Mouse (Mus musculus) forebrain, embryonic 13.5 days (tissue): Measurements from ENCODE around the gene B4galt7. TPM values are rescaled to one million over a fixed set of nuclear protein-coding genes. Genes with fewer than 3 reads are reported as not detected.
"Not testable (repeated sequence)": the region's sequence is repeated elsewhere in the genome, so short reads cannot be mapped to it uniquely, and the experiment has no call there.

ENCODE experiments used
- ATAC-seq: fragments of 200-750 bp; cut with Nextera tagmentation; 2 replicates; pipeline ENCODE4 v1.8.0; 2017
- H3K27ac ChIP-seq: fragments of 300-500 bp; sonication (generic); 2 replicates; pipeline ENCODE4 v1.5.1; 2015; ENCODE audit warnings: inconsistent platforms, mild to moderate bottlenecking, moderate library complexity
- H3K27me3 ChIP-seq: fragments of 300-500 bp; sonication (generic); 2 replicates; pipeline ENCODE4 v1.6.1; 2015; ENCODE audit warnings: mild to moderate bottlenecking, inconsistent platforms
- H3K36me3 ChIP-seq: fragments of 300-500 bp; sonication (generic); 2 replicates; pipeline ENCODE4 v1.6.1; 2015; ENCODE audit warnings: mild to moderate bottlenecking, inconsistent platforms; ENCODE audit not compliant: poor library complexity, severe bottlenecking
- H3K4me1 ChIP-seq: fragments of 300-500 bp; sonication (generic); 2 replicates; pipeline ENCODE4 v1.6.1; 2015; ENCODE audit warnings: inconsistent platforms
- H3K4me2 ChIP-seq: fragments of 300-500 bp; sonication (generic); 2 replicates; pipeline ENCODE4 v1.6.1; 2015; ENCODE audit warnings: inconsistent platforms, mild to moderate bottlenecking, moderate library complexity
- H3K4me3 ChIP-seq: fragments of 300-500 bp; sonication (generic); 2 replicates; pipeline ENCODE4 v1.5.1; 2015; ENCODE audit warnings: mild to moderate bottlenecking, inconsistent platforms
- H3K9ac ChIP-seq: fragments of 300-500 bp; sonication (generic); 2 replicates; pipeline ENCODE4 v1.6.1; 2015; ENCODE audit warnings: mild to moderate bottlenecking, inconsistent platforms
- H3K9me3 ChIP-seq: fragments of 300-500 bp; sonication (generic); replicated peaks from 2 replicates; pipeline ENCODE4 v1.6.1; 2016; ENCODE audit warnings: inconsistent platforms
- WGBS: fragments of 180-500 bp; shearing (Covaris S2); methylation state at CpG from one replicate; pipeline ENCODE4 v1.1.7; 2015; 5-methylcytosine and 5-hydroxymethylcytosine counted together
- polyA plus RNA-seq: library from polyadenylated mRNA; unstranded; fragments of >200 nt; fragmentation: Nextera tagmentation; extraction: Ambion mirVana; gene quantifications from 2 replicates; pipeline ENCODE4 v1.2.1, GENCODE M21; 2015

Gene B4galt7
- polyA plus RNA-seq, 1 experiment from 2014 or later: 34.7 TPM

GRCm38 (mm10) chr13:55573432-55573831 lies 26.3 kb upstream of the B4galt7 start, which contains the start of gene Tmed9:
TSS of gene Tmed9 (plus strand) at chr13:55573732.
- no peaks in the 10 kb centered on the region for H3K9me3 ChIP-seq
- no peak for ATAC-seq
- H3K4me3 ChIP-seq: no peak within 1 kb of the TSS
- peaks cover 25% of the 10 kb centered on the region for H3K4me1 ChIP-seq
- 100% methylated on average over 2 of the region's 2 CpGs for whole genome bisulfite sequencing
- H3K27ac ChIP-seq: no peak within 1 kb of the TSS
- H3K27me3 ChIP-seq: no peaks in the 10 kb centered on the region
- H3K9ac ChIP-seq: no peak within 1 kb of the TSS
- peaks cover 2% of the 10 kb centered on the region for H3K36me3 ChIP-seq
- H3K4me2 ChIP-seq: no peak within 1 kb of the TSS

GRCm38 (mm10) chr13:55574321-55574720 lies 25.4 kb upstream of the B4galt7 start:
- no peaks in the 10 kb centered on the region for H3K27me3 ChIP-seq
- no peak overlapping the region for H3K4me3 ChIP-seq
- H3K27ac ChIP-seq: no peak overlapping the region
- no peak overlapping the region for H3K4me2 ChIP-seq
- peaks cover 17% of the 10 kb centered on the region for H3K4me1 ChIP-seq
- no peaks in the 10 kb centered on the region for H3K36me3 ChIP-seq
- ATAC-seq: no peak
- H3K9me3 ChIP-seq: peaks cover 4% of the 10 kb centered on the region; the same call in 1 of the 2 replicates
- WGBS: 68% methylated on average over 5 of the region's 5 CpGs
- no peak overlapping the region for H3K9ac ChIP-seq

- H3K4me3 ChIP-seq: no peak overlapping the region
- H3K4me2 ChIP-seq: no peak overlapping the region
- WGBS: 60% methylated on average over 5 of the region's 5 CpGs
- no peaks in the 10 kb centered on the region for H3K27me3 ChIP-seq
- H3K27ac ChIP-seq: no peak overlapping the region
- peaks cover 10% of the 10 kb centered on the region for H3K4me1 ChIP-seq
- no peaks in the 10 kb centered on the region for H3K36me3 ChIP-seq
- no peak overlapping the region for H3K9ac ChIP-seq
- peaks cover 4% of the 10 kb centered on the region; the same call in 1 of the 2 replicates for H3K9me3 ChIP-seq
- ATAC-seq: no peak
Observed at GRCm38 (mm10) chr13:55575932-55576331, 23.8 kb upstream of the B4galt7 start.

DNA sequence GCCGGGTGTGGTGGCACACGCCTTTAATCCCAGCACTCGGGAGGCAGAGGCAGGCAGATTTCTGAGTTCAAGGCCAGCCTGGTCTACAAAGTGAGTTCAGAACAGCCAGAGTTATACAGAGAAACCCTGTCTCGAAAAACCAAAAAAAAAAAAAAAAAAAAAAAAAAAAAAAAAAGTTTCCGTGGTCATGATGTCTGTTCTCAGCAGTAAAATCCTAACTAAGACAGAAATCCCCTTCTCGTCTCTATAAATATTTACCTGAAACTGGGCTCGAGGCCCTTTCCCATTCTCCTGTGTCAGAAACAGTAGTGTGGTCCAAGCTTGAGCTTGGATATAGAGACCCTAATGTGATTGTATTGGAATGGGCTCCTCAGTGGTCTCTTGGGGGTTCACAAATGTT lies 22.8 kb upstream of the B4galt7 start:
- not testable (repeated sequence) for H3K9ac ChIP-seq, H3K4me3 ChIP-seq, H3K4me2 ChIP-seq, H3K27me3 ChIP-seq, H3K36me3 ChIP-seq, H3K4me1 ChIP-seq, H3K9me3 ChIP-seq, H3K27ac ChIP-seq, ATAC-seq
- 85% methylated on average over 7 of the region's 7 CpGs for WGBS

GRCm38 (mm10) chr13:55578086-55578485 lies 21.6 kb upstream of the B4galt7 start:
- Histone ChIP-seq H3K27ac (no peak overlapping the region), H3K4me3 (no peak overlapping the region), H3K9me3 (peaks cover 4% of the 10 kb centered on the region; the same call in 1 of the 2 replicates), H3K4me1 (no peaks in the 10 kb centered on the region), H3K36me3 (no peaks in the 10 kb centered on the region), H3K4me2 (no peak overlapping the region), H3K27me3 (no peaks in the 10 kb centered on the region), H3K9ac (no peak overlapping the region)
- 85% methylated on average over 4 of the region's 4 CpGs for WGBS
- no peak for ATAC-seq

DNA sequence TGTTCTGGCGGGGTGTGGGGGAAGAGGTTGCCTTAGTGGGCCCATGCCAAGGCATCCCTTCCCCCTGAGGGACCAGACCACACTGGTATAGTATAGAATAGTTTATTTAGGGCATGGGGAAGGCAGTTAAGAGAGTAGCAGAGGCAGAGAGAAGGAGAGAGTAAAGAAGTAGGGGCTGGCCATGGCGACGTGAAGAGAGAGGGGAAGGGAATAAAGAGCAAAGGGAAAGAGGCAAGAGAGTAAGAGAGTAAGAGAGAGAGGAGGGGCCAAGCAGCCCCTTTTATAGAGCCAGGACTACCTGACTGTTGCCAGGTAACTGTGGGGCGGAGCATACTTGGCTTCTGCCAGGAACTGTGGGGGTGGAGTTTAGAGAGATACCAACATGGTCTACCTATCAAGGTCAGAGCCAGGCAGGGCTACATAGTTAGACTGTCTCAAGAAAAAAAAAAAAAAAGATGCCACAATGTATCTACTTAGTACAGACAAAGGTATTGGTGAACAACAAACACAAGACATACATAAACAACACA lies 7.7 kb upstream of the B4galt7 start:
- H3K9ac ChIP-seq: no peak overlapping the region
- ATAC-seq: no peak
- no peak overlapping the region for H3K4me2 ChIP-seq
- peaks cover 17% of the 10 kb centered on the region for H3K27me3 ChIP-seq
- H3K36me3 ChIP-seq: peaks cover 28% of the 10 kb centered on the region
- no peak overlapping the region for H3K27ac ChIP-seq
- 73% methylated on average over 4 of the region's 4 CpGs for WGBS
- H3K9me3 ChIP-seq: no peaks in the 10 kb centered on the region
- H3K4me1 ChIP-seq: peaks cover 17% of the 10 kb centered on the region
- H3K4me3 ChIP-seq: no peak overlapping the region

GRCm38 (mm10) chr13:55592512-55593253 lies 7.0 kb upstream of the B4galt7 start:
- ATAC-seq: peak; percentile 99
- Histone ChIP-seq H3K4me2 (peak overlapping the region; percentile 82), H3K27ac (peak overlapping the region; percentile 72), H3K27me3 (peaks cover 17% of the 10 kb centered on the region), H3K9ac (peak overlapping the region; percentile 77), H3K36me3 (peaks cover 34% of the 10 kb centered on the region), H3K4me3 (peak overlapping the region; percentile 87), H3K4me1 (peaks cover 17% of the 10 kb centered on the region), H3K9me3 (no peaks in the 10 kb centered on the region)
- 5% methylated on average over 29 of the region's 29 CpGs for WGBS

DNA sequence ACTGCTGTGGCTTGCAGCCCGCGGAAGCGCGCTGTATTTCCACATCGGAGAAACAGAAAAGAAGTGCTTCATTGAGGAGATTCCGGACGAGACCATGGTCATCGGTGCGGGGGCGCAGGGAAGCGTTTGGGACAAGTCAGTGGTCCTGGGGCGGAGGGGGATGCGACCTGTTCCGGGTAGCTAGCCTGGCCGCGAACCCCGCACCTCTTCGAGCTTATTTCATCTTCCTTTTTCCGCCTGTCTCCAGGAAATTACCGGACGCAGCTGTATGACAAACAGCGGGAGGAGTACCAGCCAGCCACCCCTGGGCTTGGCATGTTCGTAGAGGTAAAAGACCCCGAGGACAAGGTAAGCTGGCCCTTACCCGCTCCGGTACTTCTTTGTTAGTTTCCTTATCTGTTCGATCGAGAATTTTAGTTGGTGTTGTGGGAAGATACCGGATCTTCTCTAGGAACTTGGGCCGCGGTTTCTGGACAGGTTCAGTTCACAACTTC lies 6.4 kb upstream of the B4galt7 start:
- H3K27me3 ChIP-seq: peaks cover 17% of the 10 kb centered on the region
- H3K9ac ChIP-seq: peak overlapping the region; percentile 77
- peaks cover 17% of the 10 kb centered on the region for H3K4me1 ChIP-seq
- H3K9me3 ChIP-seq: no peaks in the 10 kb centered on the region
- peak; percentile 61 for ATAC-seq
- peak overlapping the region; percentile 82 for H3K4me2 ChIP-seq
- H3K27ac ChIP-seq: peak overlapping the region; percentile 72
- WGBS: under 1% methylated on average over 31 of the region's 31 CpGs
- H3K36me3 ChIP-seq: peaks cover 40% of the 10 kb centered on the region
- peak overlapping the region; percentile 87 for H3K4me3 ChIP-seq

- no peak for ATAC-seq
- Histone ChIP-seq H3K4me3 (no peak overlapping the region), H3K27me3 (peaks cover 10% of the 10 kb centered on the region; the same call in 1 of the 2 replicates), H3K27ac (no peak overlapping the region), H3K9me3 (no peaks in the 10 kb centered on the region), H3K9ac (0 out of 2 replicates have a peak overlapping the region, but pooled peaks have one; percentile 8), H3K4me1 (peaks cover 22% of the 10 kb centered on the region), H3K36me3 (peaks cover 43% of the 10 kb centered on the region), H3K4me2 (no peak overlapping the region)
- 89% methylated on average over 12 of the region's 12 CpGs for WGBS
Observed at GRCm38 (mm10) chr13:55595375-55595774, 4.3 kb upstream of the B4galt7 start.

DNA sequence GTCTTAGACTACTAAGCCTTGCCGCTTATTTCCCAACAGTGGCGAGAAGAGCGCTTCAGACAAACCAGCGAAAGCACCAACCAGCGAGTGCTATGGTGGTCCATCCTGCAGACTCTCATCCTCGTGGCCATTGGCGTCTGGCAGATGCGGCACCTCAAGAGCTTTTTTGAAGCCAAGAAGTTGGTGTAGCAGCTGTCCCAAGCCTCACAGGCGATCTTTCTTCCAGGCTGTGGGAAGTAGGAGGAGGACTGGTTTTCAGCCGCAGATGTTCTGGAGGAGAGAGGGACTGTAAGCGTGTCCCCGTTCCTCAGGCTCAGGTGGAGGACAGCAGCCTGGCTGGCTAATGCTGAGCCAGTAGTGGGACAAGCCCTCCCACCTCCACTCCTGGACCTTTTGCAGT lies 2.9 kb upstream of the B4galt7 start:
- no peak for ATAC-seq

DNA sequence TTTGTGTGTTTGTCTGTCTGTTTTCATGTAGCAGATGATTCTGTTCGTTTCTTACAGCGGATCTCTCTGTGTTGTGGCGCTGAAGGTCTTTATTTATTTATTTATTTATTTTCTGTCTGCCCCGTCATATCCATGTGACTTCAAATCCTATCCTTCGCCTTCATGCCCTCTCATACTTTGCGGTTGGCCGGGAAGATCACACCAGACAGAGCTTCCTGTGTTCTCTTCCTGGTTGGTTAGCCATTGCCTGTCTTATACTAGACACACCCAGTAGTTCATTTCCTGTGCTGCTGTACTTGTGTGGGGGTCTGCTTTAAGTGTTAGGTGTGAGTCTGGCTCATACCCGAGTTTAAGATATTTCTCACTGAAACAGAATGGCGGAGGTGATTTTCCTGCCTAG lies 961 bp downstream of the B4galt7 start:
- H3K27ac ChIP-seq: no peak overlapping the region; the same call in 1 of the 2 replicates
- peak overlapping the region; percentile 77 for H3K4me3 ChIP-seq
- no peaks in the 10 kb centered on the region for H3K9me3 ChIP-seq
- peak overlapping the region; percentile 66 for H3K4me2 ChIP-seq
- peaks cover 14% of the 10 kb centered on the region for H3K4me1 ChIP-seq
- 23% methylated on average over 9 of the region's 9 CpGs for WGBS
- H3K36me3 ChIP-seq: peaks cover 46% of the 10 kb centered on the region
- H3K27me3 ChIP-seq: no peaks in the 10 kb centered on the region
- H3K9ac ChIP-seq: peak overlapping the region; percentile 90
- no peak; the same call in 1 of the 2 replicates for ATAC-seq

More for the DNA sequence above, 2.9 kb upstream of the B4galt7 start:
- no peaks in the 10 kb centered on the region for H3K9me3 ChIP-seq
- H3K36me3 ChIP-seq: peaks cover 43% of the 10 kb centered on the region
- H3K27me3 ChIP-seq: peaks cover 1% of the 10 kb centered on the region; the same call in 1 of the 2 replicates
- no peak overlapping the region for H3K4me2 ChIP-seq
- no peak overlapping the region for H3K27ac ChIP-seq
- H3K4me1 ChIP-seq: peaks cover 31% of the 10 kb centered on the region
- no peak overlapping the region for H3K4me3 ChIP-seq
- WGBS: 96% methylated on average over 12 of the region's 12 CpGs
- H3K9ac ChIP-seq: no peak overlapping the region

DNA sequence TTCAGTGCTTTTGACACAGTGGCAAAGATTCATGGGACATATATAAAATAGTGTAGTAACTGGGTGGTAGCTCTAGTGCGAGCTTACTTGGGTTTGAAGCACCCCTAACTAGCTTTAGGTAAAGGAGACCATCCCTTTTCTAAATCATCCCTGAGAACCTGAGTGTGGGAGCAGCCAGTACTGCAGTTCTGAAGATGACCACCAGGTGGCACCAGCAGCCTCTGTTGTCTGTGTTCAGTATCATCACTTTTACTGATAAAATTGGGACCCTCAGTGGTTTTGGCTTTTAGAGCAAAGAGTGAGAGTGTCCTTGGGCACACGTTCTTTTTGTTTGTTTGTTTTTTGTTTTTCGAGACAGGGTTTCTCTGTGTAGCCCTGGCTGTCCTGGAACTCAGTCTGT lies 1.9 kb downstream of the B4galt7 start:
- Histone ChIP-seq H3K27ac (no peak overlapping the region), H3K4me3 (no peak overlapping the region), H3K9ac (no peak overlapping the region), H3K9me3 (no peaks in the 10 kb centered on the region), H3K27me3 (no peaks in the 10 kb centered on the region), H3K4me2 (0 out of 2 replicates have a peak overlapping the region, but pooled peaks have one; percentile 3), H3K4me1 (peaks cover 14% of the 10 kb centered on the region), H3K36me3 (peaks cover 44% of the 10 kb centered on the region)
- WGBS: 7% methylated on average over 3 of the region's 3 CpGs
- no peak for ATAC-seq
